Mouse (Mus musculus) large intestine, adult 2 months (tissue): Measurements from ENCODE around the gene Stra8. TPM values are rescaled to one million over a fixed set of nuclear protein-coding genes. Genes with fewer than 3 reads are reported as not detected.

ENCODE experiments used
- DNase-seq: peaks from one replicate; pipeline ENCODE4 v3.0.0-alpha.2; 2012; ENCODE audit warnings: low read depth, low spot score
- WGBS: fragments of 180-500 bp; shearing (Covaris S2); methylation state at CpG from one replicate; pipeline ENCODE4 v1.1.7; 2018; 5-methylcytosine and 5-hydroxymethylcytosine counted together
- polyA plus RNA-seq: library from polyadenylated mRNA; depleted of rRNA; stranded (reverse); fragments of >200 nt; gene quantifications from 2 replicates; pipeline ENCODE4 v1.2.3, GENCODE M21; 2012

The Stra8 gene
- polyA plus RNA-seq, 1 experiment, result 0.06 TPM

DNA sequence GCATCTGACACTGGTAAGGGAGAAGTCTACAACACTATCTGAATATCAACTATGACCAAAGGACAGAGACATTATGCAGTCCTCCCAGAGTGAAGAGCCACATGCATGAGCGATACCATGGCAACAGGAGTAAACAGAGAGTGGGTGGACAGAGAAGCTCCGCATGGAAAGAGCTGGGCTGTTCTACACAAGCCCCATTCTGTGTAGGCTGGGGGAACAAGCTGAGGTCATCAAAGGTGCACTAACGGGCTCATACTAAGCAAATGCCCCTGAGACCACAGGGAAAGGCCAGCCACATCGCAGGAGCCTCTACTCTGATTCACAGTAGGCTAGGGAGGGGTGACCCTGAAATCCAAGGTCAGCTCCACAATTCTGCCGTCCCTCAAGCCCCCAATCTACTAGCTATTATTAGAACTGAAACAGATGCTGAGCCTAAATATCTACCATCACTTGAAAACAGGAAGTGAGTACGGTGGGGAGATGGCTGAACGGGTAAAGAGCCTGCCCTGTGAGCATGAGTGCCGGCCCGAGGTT, 18.0 kb upstream of the Stra8 start:
- no peak for DNase-seq
- WGBS, result 66% methylated on average over 9 of the region's 9 CpGs

DNA sequence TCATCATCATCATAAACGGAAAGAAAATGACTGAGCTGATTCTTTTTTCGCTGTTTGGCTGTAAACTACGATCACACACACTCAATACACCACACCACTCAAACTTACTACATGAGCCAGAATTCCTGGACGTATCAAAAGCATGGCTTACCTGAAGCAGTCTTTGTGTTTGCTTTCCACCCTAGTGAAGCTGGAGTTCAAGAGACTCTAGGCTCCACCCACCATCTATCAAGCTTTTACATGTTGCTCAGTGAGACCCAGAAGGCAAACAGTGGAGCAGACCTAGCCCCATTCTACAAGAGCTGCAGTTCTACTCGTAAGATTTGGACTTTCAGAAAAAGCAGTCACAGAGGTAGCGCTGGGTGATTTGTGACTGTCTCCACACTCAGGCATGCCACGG, 17.4 kb upstream of the Stra8 start:
- WGBS, result 82% methylated on average over 7 of the region's 7 CpGs
- no peak for DNase-seq

DNA sequence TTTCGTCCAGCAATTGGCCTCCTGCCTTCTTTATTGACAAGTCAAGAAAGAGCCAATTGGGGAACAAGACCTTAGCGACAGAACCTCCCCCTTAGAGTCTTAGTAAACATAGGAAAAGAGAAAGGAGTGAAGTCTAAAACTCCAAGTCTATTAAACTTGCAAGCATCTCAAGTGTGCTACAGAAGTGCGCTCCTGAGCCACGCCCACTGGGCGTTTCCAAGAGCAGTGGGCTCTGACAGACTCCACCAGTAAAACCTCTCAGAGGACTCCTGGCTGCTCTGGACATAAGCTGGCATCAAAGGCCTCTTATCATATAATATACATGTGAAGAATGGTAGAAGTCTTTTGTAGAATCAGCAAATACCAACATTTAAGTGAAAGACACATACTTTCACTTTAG, 16.5 kb upstream of the Stra8 start:
- WGBS, result 59% methylated on average over 5 of the region's 5 CpGs
- DNase-seq, result no peak

DNA sequence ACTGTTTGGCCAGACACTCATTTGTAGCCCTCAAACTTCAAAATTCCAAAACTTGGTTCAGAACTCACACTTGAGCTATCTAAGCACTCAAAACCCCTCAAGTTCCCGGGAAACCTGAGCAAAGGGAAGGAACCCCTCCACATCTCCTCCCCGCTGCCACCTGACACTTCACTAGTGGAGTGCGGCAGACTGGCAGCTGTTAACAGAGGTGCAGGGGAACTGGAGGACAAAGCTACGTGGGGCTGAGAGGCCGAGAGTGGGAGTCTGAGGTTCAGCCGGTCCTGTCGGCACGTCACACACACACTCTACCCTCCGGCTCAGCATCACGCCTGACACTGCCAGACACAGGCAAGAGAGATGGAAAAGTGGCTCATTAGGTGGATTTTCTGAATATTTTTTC, 16.1 kb upstream of the Stra8 start:
- DNase-seq, result no peak
- WGBS, result 89% methylated on average over 10 of the region's 10 CpGs

DNA sequence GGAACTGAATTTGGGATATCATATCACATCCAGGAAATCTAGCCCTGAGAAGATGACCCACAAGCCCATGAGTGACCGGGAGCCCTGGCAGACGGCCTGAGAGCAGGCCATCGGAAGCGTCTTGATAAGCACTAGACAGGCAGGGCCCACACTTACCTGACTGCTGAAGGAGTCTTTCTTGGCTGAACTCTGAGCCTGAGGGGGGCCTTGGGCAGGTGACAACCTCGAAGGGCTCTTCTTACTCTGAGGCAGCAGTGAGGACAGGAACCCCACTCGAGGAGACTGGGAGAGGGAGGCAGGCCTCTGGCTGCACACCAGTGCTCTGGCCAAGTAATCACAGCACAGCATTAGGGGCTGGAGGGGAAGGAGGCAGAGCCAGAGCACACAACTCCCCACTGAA, 15.6 kb upstream of the Stra8 start:
- no peak for DNase-seq
- 89% methylated on average over 6 of the region's 6 CpGs for WGBS

DNA sequence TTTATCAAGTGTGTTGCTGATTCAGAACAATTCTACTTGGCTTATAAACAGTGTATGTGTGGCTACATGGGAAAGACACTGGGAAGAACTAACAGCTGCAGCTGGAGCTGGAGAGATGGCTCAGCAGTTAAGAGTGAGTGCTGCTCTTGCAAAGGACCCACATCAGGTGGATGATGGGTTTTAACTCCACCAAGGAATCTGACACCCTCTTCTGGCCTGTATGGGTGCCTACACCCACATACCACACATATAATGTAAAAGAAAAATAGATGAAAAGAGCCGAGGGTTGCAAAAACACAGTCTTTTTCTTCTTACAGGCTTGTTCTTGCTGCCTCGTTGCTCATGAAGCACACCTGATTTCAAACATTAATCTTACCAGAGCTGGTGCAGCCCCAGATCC, 13.8 kb upstream of the Stra8 start:
- WGBS, result 77% methylated on average over 2 of the region's 2 CpGs
- DNase-seq, result no peak

DNA sequence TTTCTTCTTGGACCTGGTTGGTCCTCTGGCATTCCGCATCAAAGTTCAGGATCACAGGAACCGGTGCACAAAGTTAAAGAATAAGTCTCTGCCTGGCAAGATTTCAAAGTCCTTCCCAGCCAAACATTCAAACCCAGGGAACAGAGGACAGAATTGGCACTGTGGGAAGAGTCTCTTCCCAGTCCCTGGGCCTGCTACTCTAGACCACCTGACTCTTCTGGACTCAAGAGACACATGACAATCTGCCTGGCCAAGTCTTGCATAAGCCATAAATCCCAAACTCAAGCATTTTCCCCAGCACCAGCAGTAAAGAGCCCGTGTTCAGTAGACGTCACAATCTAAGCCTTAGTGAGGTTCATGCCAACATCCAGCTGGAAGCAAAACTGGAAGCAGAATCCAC, 13.3 kb upstream of the Stra8 start:
- 81% methylated on average over 4 of the region's 4 CpGs for WGBS
- no peak for DNase-seq

DNA sequence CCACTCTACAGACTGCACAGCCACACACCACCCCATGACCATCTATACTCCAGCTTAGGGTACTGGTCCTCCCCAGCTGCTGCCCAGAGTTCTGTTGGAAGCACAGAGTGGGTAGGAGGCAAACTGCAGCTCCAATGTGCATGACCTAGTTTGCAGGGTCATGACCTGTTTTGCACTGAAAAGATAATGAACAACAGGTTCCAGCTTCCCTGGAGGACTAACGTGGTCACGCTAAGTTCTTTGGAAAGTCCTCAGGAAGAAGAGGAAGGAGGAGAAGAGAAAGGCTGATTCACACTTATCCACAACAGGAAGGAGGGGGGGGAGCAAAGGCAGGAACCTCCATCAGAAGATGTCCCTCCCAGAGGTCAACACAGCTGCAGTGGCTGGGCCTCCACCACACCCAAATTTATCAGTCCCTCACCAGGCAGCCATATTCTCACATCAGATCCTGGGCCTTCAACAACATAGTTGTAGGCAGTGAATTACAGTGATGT, 12.8 kb upstream of the Stra8 start:
- 76% methylated on average over 2 of the region's 2 CpGs for WGBS
- no peak for DNase-seq

DNA sequence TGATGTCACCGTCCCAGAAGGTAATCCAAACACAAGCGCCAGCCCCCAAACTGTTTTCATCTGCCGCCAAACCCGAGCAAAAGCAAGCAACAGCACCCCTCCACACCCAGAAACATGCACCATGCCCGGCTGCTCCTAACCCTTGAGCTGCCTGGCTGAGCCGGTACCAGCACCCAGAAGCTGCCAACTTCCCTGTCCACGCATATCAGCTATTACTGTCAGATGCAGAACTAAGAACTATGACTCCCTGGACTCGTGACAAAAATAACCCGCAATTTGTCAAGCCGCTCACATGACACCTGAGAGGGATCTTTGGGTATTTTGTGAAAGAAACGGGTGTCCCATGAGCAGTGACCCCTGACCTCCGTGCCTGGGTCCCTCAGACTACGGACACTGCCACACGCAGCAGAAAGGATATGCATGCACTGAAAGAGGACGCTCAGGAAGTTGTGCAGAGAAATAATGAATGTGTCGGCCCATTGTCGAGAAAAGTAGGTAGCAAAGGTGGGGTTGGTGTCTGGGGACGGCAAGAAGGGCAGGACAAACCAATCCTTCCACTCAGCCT, 12.2 kb upstream of the Stra8 start:
- no peak for DNase-seq
- WGBS, result 87% methylated on average over 18 of the region's 18 CpGs

DNA sequence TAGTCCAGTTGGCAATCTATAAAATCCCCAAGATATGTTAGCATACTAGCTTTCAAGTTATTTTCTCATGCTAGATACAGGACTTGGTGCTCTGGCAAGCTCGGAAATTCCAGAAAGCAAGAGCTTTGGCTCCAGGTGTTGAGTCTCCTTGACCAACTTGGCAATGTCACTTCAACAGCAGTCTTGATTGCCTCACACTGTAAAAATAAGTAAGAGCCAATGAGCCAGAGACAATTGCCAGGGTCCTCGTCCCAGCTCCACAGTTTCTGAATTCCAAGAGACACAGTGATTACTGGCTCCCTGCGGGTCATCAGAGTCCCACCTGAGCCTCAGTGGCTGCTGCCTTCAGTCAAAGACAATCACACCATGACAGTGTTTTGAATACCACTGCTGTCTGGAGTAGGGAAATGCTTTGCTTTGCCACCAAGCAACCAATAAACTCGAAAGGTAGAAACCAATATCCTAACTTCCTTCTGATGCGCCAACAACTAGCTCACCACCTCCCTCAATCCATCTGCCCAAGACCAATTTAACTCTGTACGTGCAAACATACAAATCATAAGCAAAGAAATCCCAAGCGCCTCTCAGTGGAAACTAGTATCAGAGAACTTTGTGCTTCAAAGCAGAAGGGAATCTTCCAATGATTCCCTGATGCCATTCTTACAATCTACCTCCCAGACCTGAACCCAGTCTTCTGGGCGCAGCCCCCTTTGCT, 10.2 kb upstream of the Stra8 start:
- no peak for DNase-seq
- WGBS, result 40% methylated on average over 8 of the region's 8 CpGs

DNA sequence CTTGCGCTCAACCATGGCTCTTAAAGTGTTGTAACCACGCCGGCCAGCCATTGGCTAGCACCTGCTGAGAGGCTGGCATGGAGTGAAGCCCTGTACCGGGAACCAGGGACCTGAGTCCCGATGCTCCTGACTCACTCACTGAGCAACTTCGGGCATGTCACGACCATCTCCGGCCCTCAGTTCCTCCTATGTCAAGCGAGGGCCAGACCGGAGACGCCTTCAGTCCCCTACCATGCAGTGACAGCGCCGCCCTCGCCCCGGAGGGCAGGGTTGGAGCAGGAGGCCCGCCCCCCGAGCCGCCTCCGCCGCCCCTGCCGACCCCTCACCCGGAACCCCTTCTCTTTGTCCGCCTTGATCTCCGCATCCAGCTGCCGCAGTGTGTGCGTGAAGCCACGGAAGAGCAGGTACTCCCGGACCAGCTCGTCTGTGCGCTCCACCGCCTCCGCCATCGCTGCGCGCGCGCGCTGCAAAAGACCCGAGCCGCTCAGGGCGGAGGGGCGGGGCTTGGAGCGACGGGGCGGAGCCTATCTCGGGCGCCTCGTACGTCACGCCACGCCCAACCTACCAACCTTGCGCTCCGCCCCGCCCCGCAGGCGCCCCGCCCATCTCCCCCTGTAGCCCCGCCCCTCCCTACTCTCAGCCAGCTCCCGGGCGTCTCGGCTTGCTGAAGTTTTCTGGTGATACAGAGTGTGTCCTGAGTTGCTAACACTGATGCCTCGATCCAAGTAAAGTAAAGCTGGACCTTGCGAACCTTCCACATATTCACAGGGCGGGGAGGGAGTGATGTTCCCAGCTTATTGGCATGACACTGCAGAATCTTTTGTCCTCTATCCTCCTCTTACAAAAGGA, 9.4 kb upstream of the Stra8 start, which contains the start of gene Wdr91:
Wdr91 (minus strand) TSS at position 506 of the 849 bp plus-strand sequence.
- peak; percentile 58 for DNase-seq
- 1% methylated on average over 64 of the region's 64 CpGs for WGBS

DNA sequence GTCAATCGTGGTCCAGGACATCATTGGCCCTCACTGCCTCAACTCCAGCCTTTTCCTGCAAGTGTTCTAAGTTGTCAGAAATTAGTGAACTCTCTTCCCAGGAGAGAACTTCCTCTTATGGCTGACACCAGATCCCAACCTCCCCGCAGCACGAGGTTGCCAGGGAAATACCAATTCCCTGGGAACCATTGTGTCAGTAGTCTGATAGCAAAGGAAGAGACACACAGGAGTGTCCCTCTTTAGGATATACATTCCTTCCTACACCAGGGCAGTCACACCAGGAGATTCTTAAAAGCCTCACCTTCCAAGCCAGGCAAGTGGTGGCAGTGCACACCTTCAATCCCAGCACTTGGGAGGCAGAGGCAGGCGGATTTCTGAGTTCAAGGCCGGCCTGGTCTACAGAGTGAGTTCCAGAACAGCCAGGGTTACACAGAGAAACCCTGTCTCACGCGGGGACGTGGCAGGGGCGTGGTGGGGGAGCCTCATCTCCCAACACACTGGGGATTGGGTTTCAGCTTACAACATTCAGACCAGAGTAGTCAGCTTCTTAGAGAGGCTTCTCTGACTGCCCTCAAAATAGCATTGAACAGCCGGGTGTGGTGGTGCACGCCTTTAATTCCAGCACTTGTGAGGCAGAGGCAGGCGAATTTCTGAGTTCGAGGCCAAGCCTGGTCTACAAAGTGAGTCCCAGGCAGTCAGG, 6.5 kb upstream of the Stra8 start:
- WGBS, result 73% methylated on average over 13 of the region's 13 CpGs
- no peak for DNase-seq

DNA sequence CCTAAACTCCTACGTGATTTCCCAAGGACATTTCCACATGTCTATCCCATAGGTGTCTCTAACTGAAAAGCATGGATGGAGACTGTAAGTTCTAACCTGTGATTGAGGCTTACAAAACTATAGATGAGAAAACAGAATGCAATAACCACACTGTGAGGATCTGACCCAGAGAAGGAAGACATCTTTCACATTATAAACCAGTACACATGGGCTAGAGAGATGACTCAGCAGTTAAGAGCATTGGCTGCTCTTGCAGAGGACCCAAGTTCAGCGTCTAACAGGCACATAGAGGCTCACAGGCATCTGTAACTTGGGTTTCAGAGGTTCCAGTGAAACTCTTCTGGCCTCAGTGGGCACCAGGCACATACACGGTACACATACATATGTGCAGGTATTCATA, 5.5 kb upstream of the Stra8 start:
- WGBS, result 71% methylated on average over 3 of the region's 3 CpGs
- no peak for DNase-seq

DNA sequence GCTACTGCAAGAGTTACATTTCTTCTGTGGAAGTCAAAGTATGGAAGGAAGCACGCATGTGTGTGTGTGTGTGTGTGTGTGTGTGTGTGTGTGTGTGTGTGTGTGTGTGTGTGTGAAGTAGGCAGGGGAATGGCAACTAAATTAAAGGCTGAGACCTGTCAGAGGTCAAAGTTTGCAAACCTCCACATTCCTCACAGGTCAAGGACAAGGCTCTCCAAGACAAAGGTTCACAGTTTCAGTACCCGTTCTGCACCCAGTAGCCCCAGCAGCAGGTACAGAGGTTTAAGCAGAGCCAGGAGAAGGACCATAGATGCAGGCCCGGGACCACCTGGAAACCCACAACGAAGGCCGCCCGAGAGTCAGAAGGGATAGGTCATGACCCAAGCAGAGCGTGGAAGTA, 817 bp upstream of the Stra8 start:
- 77% methylated on average over 7 of the region's 7 CpGs for WGBS
- no peak for DNase-seq

DNA sequence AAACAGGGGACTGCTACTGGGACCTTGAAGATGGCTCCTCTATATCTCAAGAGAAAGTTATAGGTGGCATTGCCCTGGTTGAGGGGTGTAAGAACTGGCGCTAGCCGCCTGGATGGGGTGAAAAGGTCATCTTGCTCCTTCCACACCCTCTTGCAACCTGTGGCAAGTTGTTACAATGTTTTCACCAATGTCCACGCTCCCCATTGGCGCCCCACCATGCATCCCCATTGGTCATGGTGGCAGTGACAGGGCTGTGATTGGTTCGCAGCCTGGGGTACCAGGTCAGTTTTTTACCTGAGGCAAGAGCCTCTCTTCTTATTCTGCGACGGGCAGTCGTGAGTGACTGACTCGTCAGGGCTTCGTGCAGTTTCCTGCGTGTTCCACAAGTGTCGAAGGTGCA, 668 bp downstream of the Stra8 start:
- 93% methylated on average over 12 of the region's 12 CpGs for WGBS
- no peak for DNase-seq

DNA sequence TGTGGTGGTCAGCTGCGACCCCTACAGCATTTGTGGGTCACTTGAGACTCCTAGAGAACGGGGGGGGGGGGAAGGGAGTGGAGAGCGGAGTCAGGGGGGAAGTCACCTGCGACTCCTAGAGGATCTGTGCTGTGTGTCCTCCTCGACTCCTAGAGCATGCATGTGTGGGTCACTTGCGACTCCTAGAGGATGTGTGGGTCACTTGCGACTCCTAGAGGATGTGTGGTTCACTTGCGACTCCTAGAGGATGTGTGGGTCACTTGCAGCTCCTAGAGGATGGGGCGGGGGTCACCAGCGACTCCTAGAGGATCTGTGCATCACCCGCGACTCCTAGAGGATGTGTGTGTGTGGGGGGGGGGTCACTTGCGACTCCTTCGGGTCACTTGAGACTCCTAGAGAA, 2.0 kb downstream of the Stra8 start:
- 56% methylated on average over 14 of the region's 14 CpGs for WGBS
- DNase-seq, result no peak

DNA sequence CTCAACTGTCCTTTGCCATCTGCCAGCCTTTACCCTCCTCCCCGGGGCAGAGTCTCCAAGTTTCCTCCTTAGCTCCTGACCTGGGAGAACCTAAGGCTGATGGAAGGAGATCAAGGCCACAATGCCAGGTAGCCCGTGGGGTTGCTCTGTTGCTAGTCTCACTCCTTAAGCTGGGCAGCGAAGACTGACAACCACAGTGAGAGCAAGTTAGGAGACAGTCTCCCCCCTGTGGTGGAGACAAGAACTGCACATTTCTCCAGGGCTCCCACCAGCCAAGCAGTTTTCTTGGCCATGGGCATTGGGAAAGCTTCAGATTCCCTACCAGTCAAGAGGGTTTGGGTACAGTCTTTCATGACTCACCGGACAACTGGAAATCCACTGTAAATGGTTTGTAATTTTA, 7.2 kb downstream of the Stra8 start:
- WGBS, result 39% methylated on average over 4 of the region's 4 CpGs
- DNase-seq, result peak; percentile 25

DNA sequence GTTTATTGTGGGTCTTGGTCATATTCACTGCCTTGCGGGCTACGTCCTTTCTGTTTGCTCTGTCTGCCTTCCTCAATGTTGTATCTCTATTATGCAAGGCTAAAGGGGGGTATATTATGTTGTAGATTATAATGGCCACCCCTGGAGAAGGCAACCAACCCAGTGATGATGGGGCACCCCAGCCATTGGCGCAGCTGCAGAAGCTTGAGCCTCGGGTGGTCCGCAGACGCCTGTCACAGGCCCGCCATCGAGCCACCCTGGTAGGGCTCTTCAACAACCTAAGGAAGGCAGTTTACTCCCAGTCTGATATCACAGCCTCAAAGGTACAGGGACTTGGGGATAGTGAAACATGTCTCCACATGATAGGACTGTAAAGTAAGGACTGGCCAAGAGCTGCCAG, 7.6 kb downstream of the Stra8 start:
- 93% methylated on average over 8 of the region's 8 CpGs for WGBS
- DNase-seq, result no peak

DNA sequence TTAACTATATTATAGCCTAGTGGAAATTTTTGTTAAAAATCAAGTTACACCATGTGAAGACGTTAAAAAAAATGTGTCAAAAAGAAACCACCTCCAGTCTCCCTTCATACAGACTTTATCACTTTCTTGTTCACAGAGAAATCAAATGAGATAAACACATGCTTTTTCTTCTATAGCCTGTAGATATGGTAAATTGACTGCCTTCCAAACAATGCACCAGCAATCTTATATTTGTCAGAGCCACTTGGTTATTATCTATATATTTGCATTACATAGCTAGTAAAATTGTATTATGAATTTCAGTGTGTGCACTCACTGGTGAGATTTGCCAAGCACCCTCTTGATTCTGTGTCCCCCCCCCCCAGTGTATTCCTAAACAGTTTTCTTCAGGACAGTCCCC, 12.7 kb downstream of the Stra8 start:
- WGBS, result 88% methylated on average over 1 of the region's 1 CpGs

DNA sequence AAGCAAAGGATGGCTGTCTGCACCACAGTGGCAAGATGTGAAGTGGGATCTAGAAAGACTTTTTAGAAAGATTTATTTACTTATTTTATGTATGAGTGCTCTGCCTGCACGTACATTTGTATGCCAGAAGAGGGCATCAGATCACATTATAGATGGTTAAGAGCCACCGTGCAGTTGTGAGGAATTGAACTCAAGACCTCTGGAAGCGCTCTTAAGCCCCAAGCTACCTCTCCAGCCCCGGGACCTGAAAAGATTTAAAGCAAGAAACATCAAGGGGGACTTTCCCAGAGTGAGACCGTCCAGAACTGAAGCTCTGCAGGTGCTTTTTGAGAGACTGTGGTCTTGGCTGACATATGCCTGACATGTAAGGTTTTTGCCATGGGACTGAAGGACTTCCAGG, 16.8 kb downstream of the Stra8 start:
- 75% methylated on average over 5 of the region's 5 CpGs for WGBS
- no peak for DNase-seq

More for the DNA sequence above, 12.7 kb downstream of the Stra8 start:
- DNase-seq, result no peak
